In genomic region chr3:116040776-116041175, GRCm38 (mm10) we compare ENCODE assay signal across 16 mouse cellular contexts. TPM values are rescaled to one million over a fixed set of nuclear protein-coding genes. Genes with fewer than 3 reads are reported as not detected.
DNase-seq lines count a peak whose midpoint lies in the region; ATAC-seq lines count a peak whose summit lies in the region.
"Had no signal": no experiment of that assay in that cellular context is flagged by ENCODE, and none has a peak within 500 bp of the region (broad histone marks: within the 10 kb centered on the region; RNA-seq: fewer than 3 reads in every experiment).

No protein-coding gene starts in this region.

- no peaks in the 10 kb centered on the region for H3K4me1 ChIP-seq in forebrain, embryonic 14.5 days (ENCODE audit: control insufficient read depth, insufficient read depth, low read length)
- no peaks in the 10 kb centered on the region for H3K4me1 ChIP-seq in forebrain, embryonic 15.5 days
- H3K4me1 ChIP-seq: limb, embryonic 12.5 days; midbrain, embryonic 15.5 days had no signal

- DNase-seq in forebrain, embryonic 14.5 days (ENCODE audit: low spot score) = peak; percentile 51
- peak; percentile 19 for DNase-seq in kidney, adult 9 months
- no peak for DNase-seq in kidney, postnatal 10 days
- DNase-seq in lung, postnatal 36 days = peak; percentile 37
- DNase-seq in lung, postnatal 14 days = no peak
- DNase-seq in retina, postnatal 1 day = peak; percentile 19
- DNase-seq in natural killer cell, adult 2 months (ENCODE audit: low spot score in 2 of 2) = no peak
- DNase-seq: heart, adult 11 months; heart, postnatal 14 days; kidney, adult 8-10 months; layer of hippocampus, adult 9-11 months; lung, postnatal 4 days; right cerebral cortex, postnatal 14 days had no signal

- H3K4me3 ChIP-seq in forebrain, embryonic 14.5 days (ENCODE audit: low read depth, low read length) = no peak overlapping the region
- H3K4me3 ChIP-seq in forebrain, embryonic 15.5 days = no peak overlapping the region
- H3K4me3 ChIP-seq: limb, embryonic 12.5 days; midbrain, embryonic 15.5 days had no signal

- WGBS in forebrain, embryonic 14.5 days = 88% methylated on average over 3 of the region's 3 CpGs
- 85% methylated on average over 3 of the region's 3 CpGs for WGBS in forebrain, embryonic 15.5 days

- H3K27ac ChIP-seq in forebrain, embryonic 14.5 days (ENCODE audit: low read depth, low read length) = no peak overlapping the region
- H3K27ac ChIP-seq in forebrain, embryonic 15.5 days (replicated peaks) = no peak overlapping the region
- H3K27ac ChIP-seq: limb, embryonic 12.5 days; midbrain, embryonic 15.5 days had no signal

- no peaks in the 10 kb centered on the region for H3K27me3 ChIP-seq in forebrain, embryonic 14.5 days (replicated peaks; ENCODE audit: control insufficient read depth, insufficient read depth, low read length)
- no peaks in the 10 kb centered on the region for H3K27me3 ChIP-seq in forebrain, embryonic 15.5 days
- H3K27me3 ChIP-seq: limb, embryonic 12.5 days; midbrain, embryonic 15.5 days had no signal

- no peak overlapping the region for H3K9ac ChIP-seq in forebrain, embryonic 14.5 days (ENCODE audit: low read length)
- H3K9ac ChIP-seq in forebrain, embryonic 15.5 days (replicated peaks) = no peak overlapping the region
- H3K9ac ChIP-seq: limb, embryonic 12.5 days; midbrain, embryonic 15.5 days had no signal

- ATAC-seq in forebrain, embryonic 14.5 days = no peak
- ATAC-seq in forebrain, embryonic 15.5 days (replicated peaks) = no peak
- ATAC-seq: midbrain, embryonic 15.5 days had no signal

- no peaks in the 10 kb centered on the region for H3K9me3 ChIP-seq in forebrain, embryonic 14.5 days (replicated peaks; ENCODE audit: control insufficient read depth, low read length)
- H3K9me3 ChIP-seq in forebrain, embryonic 15.5 days = no peaks in the 10 kb centered on the region
- H3K9me3 ChIP-seq: limb, embryonic 12.5 days; midbrain, embryonic 15.5 days had no signal

- no peaks in the 10 kb centered on the region for H3K36me3 ChIP-seq in forebrain, embryonic 14.5 days (ENCODE audit: control insufficient read depth, insufficient read depth, low read length)
- no peaks in the 10 kb centered on the region for H3K36me3 ChIP-seq in forebrain, embryonic 15.5 days
- H3K36me3 ChIP-seq: limb, embryonic 12.5 days; midbrain, embryonic 15.5 days had no signal

- H3K4me2 ChIP-seq in forebrain, embryonic 14.5 days (ENCODE audit: low read length) = no peak overlapping the region
- H3K4me2 ChIP-seq in forebrain, embryonic 15.5 days (replicated peaks) = no peak overlapping the region
- H3K4me2 ChIP-seq: limb, embryonic 12.5 days; midbrain, embryonic 15.5 days had no signal

RNA-seq across cellular contexts. Expression of gene Extl2, which starts 33.5 kb away (rescaled TPM):
- 29.9 and 31.4 TPM in 2 replicates for polyA plus RNA-seq in forebrain, embryonic 14.5 days (2014; fragmentation: Nextera tagmentation; extraction: Ambion mirVana)
- 23.4 and 24.6 TPM in 2 replicates for polyA plus RNA-seq in forebrain, embryonic 15.5 days (2015; fragmentation: Nextera tagmentation; extraction: Ambion mirVana)

RNA-seq across cellular contexts. Expression of gene Slc30a7, which starts 33.6 kb away (rescaled TPM):
- 22.2 and 23.1 TPM in 2 replicates for polyA plus RNA-seq in forebrain, embryonic 14.5 days (2014; fragmentation: Nextera tagmentation; extraction: Ambion mirVana)
- polyA plus RNA-seq in forebrain, embryonic 15.5 days (2015; fragmentation: Nextera tagmentation; extraction: Ambion mirVana) = 16.6 and 20.7 TPM in 2 replicates

Comparison
In these comparisons a context has a peak if more than half of its experiments do, and no peak if none do; other contexts are left out.
1. DNase-seq: peak in forebrain, embryonic 14.5 days (single experiment), kidney, adult 9 months (single experiment), lung, postnatal 36 days (single experiment) and retina, postnatal 1 day (single experiment); none in kidney, postnatal 10 days (single experiment), lung, postnatal 14 days (single experiment) and natural killer cell, adult 2 months (0 of 2).